Mouse (Mus musculus) midbrain, embryonic 16.5 days (tissue): ENCODE data around the gene Pik3r6. TPM values are rescaled to one million over a fixed set of nuclear protein-coding genes. Genes with fewer than 3 reads are reported as not detected.

Experiments used
- ATAC-seq: fragments of 200-750 bp; cut with Nextera tagmentation; 2 replicates; pipeline ENCODE4 v1.8.0; 2017; ENCODE audit warnings: moderate TSS enrichment
- H3K27ac ChIP-seq: fragments of 300-500 bp; sonication (generic); 2 replicates; pipeline ENCODE4 v1.5.1; 2014; ENCODE audit warnings: mild to moderate bottlenecking, low read length, mixed read lengths
- H3K27me3 ChIP-seq: fragments of 300-500 bp; sonication (generic); 2 replicates; pipeline ENCODE4 v1.6.1; 2014; ENCODE audit warnings: low read depth, low read length, mixed read lengths; ENCODE audit not compliant: control insufficient read depth, insufficient read depth
- H3K36me3 ChIP-seq: fragments of 300-500 bp; sonication (generic); 2 replicates; pipeline ENCODE4 v1.6.1; 2014; ENCODE audit warnings: mild to moderate bottlenecking, low read length, moderate library complexity, mixed read lengths; ENCODE audit not compliant: control insufficient read depth, insufficient read depth
- H3K4me1 ChIP-seq: fragments of 300-500 bp; sonication (generic); 2 replicates; pipeline ENCODE4 v1.6.1; 2014; ENCODE audit warnings: mild to moderate bottlenecking, low read length, mixed read lengths; ENCODE audit not compliant: control insufficient read depth, insufficient read depth
- H3K4me2 ChIP-seq: fragments of 300-500 bp; sonication (generic); 2 replicates; pipeline ENCODE4 v1.6.1; 2014; ENCODE audit warnings: mild to moderate bottlenecking, low read length, mixed read lengths
- H3K4me3 ChIP-seq: fragments of 300-500 bp; sonication (generic); 2 replicates; pipeline ENCODE4 v1.5.1; 2014; ENCODE audit warnings: low read depth, mild to moderate bottlenecking, low read length, moderate library complexity, mixed read lengths
- H3K9ac ChIP-seq: fragments of 300-500 bp; sonication (generic); 2 replicates; pipeline ENCODE4 v1.6.1; 2014; ENCODE audit warnings: low read depth, low read length, mixed read lengths
- H3K9me3 ChIP-seq: fragments of 300-500 bp; sonication (generic); replicated peaks from 2 replicates; pipeline ENCODE4 v1.6.1; 2014; ENCODE audit warnings: mild to moderate bottlenecking, low read length, mixed read lengths; ENCODE audit not compliant: control insufficient read depth, poor library complexity, severe bottlenecking
- WGBS: fragments of 180-500 bp; shearing (Covaris S2); extraction: QIAGEN DNeasy Blood & Tissue Kit; methylation state at CpG from one replicate; pipeline ENCODE4 v1.1.7; 2014; 5-methylcytosine and 5-hydroxymethylcytosine counted together
- polyA plus RNA-seq: library from polyadenylated mRNA; unstranded; fragments of >200 nt; fragmentation: Nextera tagmentation; extraction: Ambion mirVana; gene quantifications from 2 replicates; pipeline ENCODE4 v1.2.1, GENCODE M21; 2015

Gene Pik3r6
- polyA plus RNA-seq, 1 experiment from 2014 or later, result 2.5 TPM

DNA sequence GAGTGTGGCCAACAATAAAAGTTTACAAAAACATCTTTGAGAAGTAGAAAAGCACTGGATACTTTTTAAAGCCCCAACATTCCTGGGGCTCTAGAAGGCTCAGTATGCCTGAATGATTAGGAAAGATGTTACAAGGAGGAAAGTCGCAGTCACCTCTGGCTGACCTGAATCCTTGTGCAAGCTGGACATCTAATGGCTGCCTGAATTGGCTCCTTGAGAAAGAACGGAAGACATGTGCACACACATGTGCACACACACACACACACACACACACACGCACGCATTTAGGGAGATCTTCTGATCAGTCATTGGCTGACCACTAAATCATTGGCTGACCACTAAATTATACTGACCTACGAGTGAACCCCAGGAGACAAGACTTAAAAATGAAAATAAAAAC is 68.0 kb downstream of the Pik3r6 start:
- no peaks in the 10 kb centered on the region; the same call in 1 of the 2 replicates for H3K4me1 ChIP-seq
- no peaks in the 10 kb centered on the region for H3K36me3 ChIP-seq
- 92% methylated on average over 5 of the region's 5 CpGs for WGBS
- no peak overlapping the region for H3K27ac ChIP-seq
- no peak overlapping the region for H3K4me3 ChIP-seq
- no peak for ATAC-seq
- no peak overlapping the region for H3K9ac ChIP-seq
- no peak overlapping the region for H3K4me2 ChIP-seq
- H3K27me3 ChIP-seq, result no peaks in the 10 kb centered on the region
- H3K9me3 ChIP-seq, result no peaks in the 10 kb centered on the region

GRCm38 (mm10) chr11:68577076-68577475 is 74.3 kb downstream of the Pik3r6 start:
- Histone ChIP-seq H3K36me3 (no peaks in the 10 kb centered on the region), H3K27me3 (no peaks in the 10 kb centered on the region), H3K9ac (no peak overlapping the region), H3K4me1 (peaks cover 17% of the 10 kb centered on the region), H3K4me2 (no peak overlapping the region), H3K4me3 (no peak overlapping the region), H3K27ac (no peak overlapping the region), H3K9me3 (no peaks in the 10 kb centered on the region)
- ATAC-seq, result no peak
- WGBS, result 90% methylated on average over 1 of the region's 1 CpGs

- Histone ChIP-seq H3K4me1 (peaks cover 23% of the 10 kb centered on the region), H3K36me3 (no peaks in the 10 kb centered on the region), H3K9ac (0 out of 2 replicates have a peak overlapping the region, but pooled peaks have one; percentile 32), H3K4me2 (0 out of 2 replicates have a peak overlapping the region, but pooled peaks have one; percentile 9), H3K4me3 (no peak overlapping the region), H3K9me3 (no peaks in the 10 kb centered on the region), H3K27me3 (no peaks in the 10 kb centered on the region), H3K27ac (peak overlapping the region; percentile 67)
- 20% methylated on average over 9 of the region's 9 CpGs for WGBS
- ATAC-seq, result peak; percentile 66
These were observed 76.7 kb downstream of the Pik3r6 start for GRCm38 (mm10) chr11:68579462-68579881.

- Histone ChIP-seq H3K27ac (no peak overlapping the region), H3K9ac (no peak overlapping the region), H3K4me1 (peaks cover 23% of the 10 kb centered on the region), H3K4me3 (no peak overlapping the region), H3K27me3 (no peaks in the 10 kb centered on the region), H3K4me2 (no peak overlapping the region), H3K36me3 (no peaks in the 10 kb centered on the region), H3K9me3 (no peaks in the 10 kb centered on the region)
- no peak for ATAC-seq
- WGBS, result 23% methylated on average over 6 of the region's 6 CpGs
These were observed 77.7 kb downstream of the Pik3r6 start for GRCm38 (mm10) chr11:68580566-68580965.

DNA sequence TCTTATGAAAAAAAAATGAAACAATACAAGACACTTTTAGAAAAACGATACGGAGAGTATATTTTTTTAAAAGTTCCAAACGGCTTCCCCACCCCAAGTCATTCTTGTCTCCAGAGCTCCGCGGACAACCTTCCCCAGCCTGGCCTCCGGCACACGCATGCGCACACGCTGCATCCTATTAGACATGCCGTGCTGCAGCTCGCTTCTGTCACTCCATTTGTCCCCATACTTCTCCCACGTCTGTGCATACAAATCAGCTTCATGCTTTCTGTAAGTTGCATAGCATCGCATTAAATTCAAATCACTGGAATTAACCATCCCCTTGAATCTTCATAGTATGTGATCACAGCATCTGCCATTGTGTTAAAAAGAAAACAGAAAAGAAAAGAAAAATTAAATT is 80.4 kb downstream of the Pik3r6 start:
- Histone ChIP-seq H3K36me3 (no peaks in the 10 kb centered on the region), H3K9me3 (no peaks in the 10 kb centered on the region), H3K27me3 (no peaks in the 10 kb centered on the region), H3K27ac (no peak overlapping the region), H3K4me1 (peaks cover 18% of the 10 kb centered on the region), H3K4me3 (no peak overlapping the region), H3K4me2 (peak overlapping the region; percentile 2; the same call in 1 of the 2 replicates), H3K9ac (no peak overlapping the region)
- peak; percentile 74; the same call in 1 of the 2 replicates for ATAC-seq
- 47% methylated on average over 13 of the region's 13 CpGs for WGBS

GRCm38 (mm10) chr11:68583906-68584480 is 81.2 kb downstream of the Pik3r6 start:
- Histone ChIP-seq H3K9me3 (no peaks in the 10 kb centered on the region), H3K4me2 (no peak overlapping the region), H3K9ac (no peak overlapping the region), H3K36me3 (no peaks in the 10 kb centered on the region), H3K27ac (peak overlapping the region; percentile 38), H3K4me1 (peaks cover 18% of the 10 kb centered on the region), H3K27me3 (no peaks in the 10 kb centered on the region), H3K4me3 (no peak overlapping the region)
- 53% methylated on average over 8 of the region's 8 CpGs for WGBS
- ATAC-seq, result no peak

DNA sequence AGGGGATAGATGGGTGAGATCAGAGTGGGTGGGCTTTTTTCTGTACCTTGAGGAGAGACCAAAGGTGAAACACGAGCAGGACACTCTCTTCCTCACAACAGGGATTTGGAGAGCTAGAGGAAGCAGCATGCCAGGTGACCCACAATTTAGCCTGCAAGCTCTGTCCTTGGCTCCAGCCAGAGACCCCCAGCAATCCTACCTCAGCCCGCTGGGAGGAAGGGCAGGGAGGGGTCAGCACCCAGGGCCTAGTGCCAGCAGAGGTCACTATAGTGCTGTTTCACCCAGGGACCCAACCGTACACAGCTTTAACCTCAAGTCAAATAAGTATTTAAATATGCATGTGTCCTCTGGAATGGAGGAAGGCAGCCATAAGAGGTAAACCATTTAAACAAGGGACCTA is 83.1 kb downstream of the Pik3r6 start:
- no peaks in the 10 kb centered on the region for H3K9me3 ChIP-seq
- no peak overlapping the region for H3K4me3 ChIP-seq
- peaks cover 5% of the 10 kb centered on the region for H3K4me1 ChIP-seq
- H3K4me2 ChIP-seq, result no peak overlapping the region
- H3K9ac ChIP-seq, result no peak overlapping the region
- WGBS, result 22% methylated on average over 3 of the region's 3 CpGs
- no peak for ATAC-seq
- no peak overlapping the region for H3K27ac ChIP-seq
- no peaks in the 10 kb centered on the region for H3K36me3 ChIP-seq
- H3K27me3 ChIP-seq, result no peaks in the 10 kb centered on the region

DNA sequence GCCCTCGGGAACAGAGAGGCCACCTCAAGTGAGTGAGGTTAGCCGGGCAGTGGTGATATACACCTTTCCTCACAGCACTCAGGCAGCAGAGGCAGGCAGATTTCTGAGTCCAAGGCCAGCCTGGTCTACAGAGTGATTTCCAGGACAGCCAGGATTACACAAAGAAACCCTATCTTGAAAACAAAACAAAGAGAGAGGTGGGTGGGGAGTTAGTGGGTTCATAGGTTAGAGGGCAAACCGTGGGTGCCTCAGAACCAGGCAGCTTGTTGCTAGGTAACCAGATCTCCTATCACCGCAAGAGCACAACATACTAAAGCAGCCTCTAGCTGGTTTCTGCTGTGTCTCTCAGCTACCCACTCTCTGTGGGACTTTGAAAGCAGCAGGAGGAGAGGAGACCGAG is 83.9 kb downstream of the Pik3r6 start, which contains the start of gene Ccdc42:
Ccdc42 (plus strand) TSS at position 301 of the 400 bp plus-strand sequence.
- Histone ChIP-seq H3K9me3 (no peaks in the 10 kb centered on the region), H3K4me2 (no peak within 1 kb of the TSS), H3K27ac (no peak within 1 kb of the TSS), H3K27me3 (no peaks in the 10 kb centered on the region), H3K36me3 (no peaks in the 10 kb centered on the region), H3K4me1 (peaks cover 6% of the 10 kb centered on the region), H3K9ac (no peak within 1 kb of the TSS), H3K4me3 (no peak within 1 kb of the TSS)
- ATAC-seq, result no peak
- WGBS, result 52% methylated on average over 5 of the region's 5 CpGs

GRCm38 (mm10) chr11:68589055-68589809 is 86.4 kb downstream of the Pik3r6 start:
- 70% methylated on average over 8 of the region's 8 CpGs for WGBS
- Histone ChIP-seq H3K4me3 (no peak overlapping the region), H3K4me1 (peaks cover 2% of the 10 kb centered on the region), H3K27me3 (no peaks in the 10 kb centered on the region), H3K4me2 (no peak overlapping the region), H3K9ac (no peak overlapping the region), H3K9me3 (no peaks in the 10 kb centered on the region), H3K27ac (no peak overlapping the region), H3K36me3 (no peaks in the 10 kb centered on the region)
- no peak for ATAC-seq
